Mouse (Mus musculus) Patski (cell line): Measurements from ENCODE around the gene Chit1. TPM values are rescaled to one million over a fixed set of nuclear protein-coding genes. Genes with fewer than 3 reads are reported as not detected.

ENCODE experiments used
- ATAC-seq: fragments of 100-300 bp; one replicate; pipeline ENCODE4 v1.8.0; 2021
- CTCF ChIA-PET: fragments of 350-600 bp; sonication (Branson Sonifier 250); formaldehyde crosslinking; loops from one replicate; lab custom pipeline; 2022; ENCODE audit warnings: inconsistent platforms; lab: Charles Lee
- POLR2A ChIA-PET: fragments of 350-600 bp; sonication (Branson Sonifier 250); formaldehyde crosslinking; loops from one replicate; lab custom pipeline; 2022; ENCODE audit warnings: antibody characterized with exemption, inconsistent platforms; lab: Charles Lee
- DNase-seq: peaks from one replicate; pipeline ENCODE4 v3.0.0-alpha.2; 2011; ENCODE audit warnings: low read depth, low spot score
- H3K27me3 ChIP-seq: fragments of 371-371 bp; one replicate; pipeline ENCODE4 v1.5.1; 2021
- CTCF ChIP-seq: fragments of 100-300 bp; IDR thresholded peaks from one replicate; pipeline ENCODE4 v1.5.1; 2021
- in situ Hi-C: fragments of 300-500 bp; cut with MboI; formaldehyde crosslinking; loops from 3 replicates; pipeline ENCODE4 v1.11.1; 2018; ENCODE audit warnings: low pct_unique_long_range_greater_than_20kb, mixed read lengths
- polyA plus RNA-seq: library from polyadenylated mRNA; unstranded; gene quantifications from one replicate; pipeline ENCODE4 v1.2.3, GENCODE M21; 2021

Gene Chit1
- polyA plus RNA-seq, 1 experiment from 2014 or later, result not detected

DNA sequence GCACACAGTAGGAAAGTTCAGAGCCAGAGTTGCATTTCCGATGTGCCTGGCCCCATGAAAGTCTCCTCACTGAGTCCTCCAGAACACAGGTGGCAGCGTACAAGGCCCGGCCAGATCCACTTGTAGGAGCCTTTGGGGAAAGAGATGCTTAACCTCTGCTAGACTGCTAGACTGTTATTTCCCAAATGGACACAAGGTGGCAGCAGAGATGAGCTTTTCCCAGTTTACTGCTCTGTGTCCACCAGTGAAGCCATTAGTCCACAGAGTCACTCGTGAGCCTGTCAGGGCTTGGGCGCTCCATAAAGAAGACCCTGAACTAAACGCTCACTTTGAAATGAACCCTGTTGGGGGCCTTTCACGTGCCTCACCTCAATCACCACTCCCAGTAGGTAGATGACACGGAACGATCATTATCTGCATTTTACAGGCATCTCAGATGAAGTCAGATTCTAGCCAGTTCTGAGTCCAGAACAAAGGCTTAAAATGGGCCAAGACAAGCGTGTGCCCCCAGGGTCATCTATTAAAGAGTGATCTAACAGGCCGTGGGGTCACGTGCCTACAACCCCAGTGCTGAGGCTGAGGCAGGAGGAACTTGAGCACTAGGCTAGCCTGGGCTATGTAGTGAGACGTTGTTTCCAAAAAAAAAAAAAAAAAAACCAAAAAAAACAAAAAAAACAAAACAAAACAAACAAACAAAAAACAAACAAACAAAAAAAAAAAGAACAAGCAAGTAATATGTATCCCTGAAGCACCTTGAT, 40.8 kb downstream of the Chit1 start:
- peak; percentile 60 for ATAC-seq
- POLR2A ChIA-PET, result no interaction called here
- DNase-seq, result peak; percentile 54
- peak; percentile 81 for TF ChIP-seq CTCF
- in situ Hi-C loops, result loop anchor here (5.0 to 10.0 kb wide), 3 partner anchors 53 to 170 kb away; no protein-coding TSS in a partner anchor
- CTCF ChIA-PET, result interaction anchor here (1.1 to 2.1 kb wide), 4 partner anchors 71 to 179 kb away, joined by 3 to 14 read pairs (median 5); no protein-coding TSS in a partner anchor
- no peaks in the 10 kb centered on the region for H3K27me3 ChIP-seq

- POLR2A ChIA-PET, result no interaction called here
These were observed 41.9 kb downstream of the Chit1 start for GRCm38 (mm10) chr1:134152626-134153590.

GRCm38 (mm10) chr1:134154121-134154520, 43.1 kb downstream of the Chit1 start:
- no peak for ATAC-seq

More at GRCm38 (mm10) chr1:134152626-134153590, 41.9 kb downstream of the Chit1 start:
- CTCF ChIA-PET, result interaction anchor here (1.1 to 2.1 kb wide), 2 partner anchors 141 to 178 kb away, joined by 3 to 14 read pairs; no protein-coding TSS in a partner anchor
- H3K27me3 ChIP-seq, result no peaks in the 10 kb centered on the region
- in situ Hi-C loops, result loop anchor here (5.0 to 10.0 kb wide), 3 partner anchors 52 to 169 kb away; no protein-coding TSS in a partner anchor
- TF ChIP-seq CTCF, result no peak
- DNase-seq (no peak), ATAC-seq (no peak)

GRCm38 (mm10) chr1:134154655-134155054, 43.6 kb downstream of the Chit1 start:
- TF ChIP-seq CTCF, result peak; percentile 61
- H3K27me3 ChIP-seq, result no peaks in the 10 kb centered on the region
- CTCF ChIA-PET, result interaction anchor here (1.3 to 1.5 kb wide), 3 partner anchors 8 to 90 kb away, joined by 3 to 5 read pairs (median 3); partner anchors contain the start of gene Chit1
- in situ Hi-C loops, result loop anchor here (5.0 to 10.0 kb wide), 3 partner anchors 50 to 168 kb away; no protein-coding TSS in a partner anchor
- no peak for DNase-seq
- POLR2A ChIA-PET, result no interaction called here
- no peak for ATAC-seq

More at GRCm38 (mm10) chr1:134154121-134154520, 43.1 kb downstream of the Chit1 start:
- in situ Hi-C loops, result loop anchor here (5.0 to 10.0 kb wide), 3 partner anchors 51 to 168 kb away; no protein-coding TSS in a partner anchor
- CTCF ChIA-PET, result interaction anchor here (1.3 to 1.5 kb wide), 3 partner anchors 8 to 90 kb away, joined by 3 to 5 read pairs (median 3); partner anchors contain the start of gene Chit1
- H3K27me3 ChIP-seq, result no peaks in the 10 kb centered on the region
- POLR2A ChIA-PET, result no interaction called here
- no peak for DNase-seq
- no peak for TF ChIP-seq CTCF

DNA sequence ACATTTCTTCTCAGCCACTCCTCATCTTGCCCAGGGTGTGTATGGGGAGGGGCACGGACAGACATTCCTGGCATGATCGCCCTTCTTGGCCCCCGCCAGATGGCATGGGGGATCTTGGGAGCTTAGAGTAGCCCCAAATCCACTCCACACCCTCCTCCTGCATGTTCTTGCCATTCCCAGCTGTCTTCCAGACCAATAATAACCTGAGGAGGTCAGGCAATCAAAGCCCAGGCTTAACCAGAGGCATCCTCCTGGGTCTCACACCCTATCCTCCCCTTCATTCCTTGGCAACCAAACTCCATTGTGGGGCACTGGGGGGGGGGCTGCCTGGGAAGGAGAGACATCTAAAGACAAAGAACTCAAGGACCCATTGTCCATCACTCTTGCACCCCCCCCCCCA, 49.4 kb downstream of the Chit1 start:
- DNase-seq, result no peak
- TF ChIP-seq CTCF, result no peak
- POLR2A ChIA-PET, result interaction anchor here (0.6 to 0.9 kb wide), 2 partner anchors 15 to 545 kb away, joined by 4 to 5 read pairs; no protein-coding TSS in a partner anchor
- no peaks in the 10 kb centered on the region for H3K27me3 ChIP-seq
- CTCF ChIA-PET, result interaction anchor here (1.3 kb wide), 1 partner anchor 14 kb away, joined by 3 read pairs; no protein-coding TSS in a partner anchor
- no peak for ATAC-seq
- in situ Hi-C loops, result no loop called here

DNA sequence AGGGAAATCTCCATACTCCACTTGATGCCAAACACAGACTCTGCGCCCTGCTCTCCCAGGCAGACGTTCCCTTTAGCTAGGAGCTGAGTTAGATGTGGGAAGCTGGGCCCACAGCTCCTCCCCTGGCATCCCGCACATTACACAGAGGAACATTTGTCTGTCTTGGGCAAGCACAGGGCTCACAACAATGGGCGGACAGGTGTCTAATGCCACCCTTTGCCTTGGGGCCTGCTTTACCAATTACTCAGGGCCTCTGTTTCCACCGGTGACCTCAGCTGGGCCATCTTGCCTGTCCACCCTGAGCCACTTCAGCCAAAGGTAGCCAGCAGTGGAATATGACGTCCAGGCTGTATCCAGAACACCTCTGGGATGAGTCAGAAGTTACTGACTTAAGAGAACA, 50.4 kb downstream of the Chit1 start:
- in situ Hi-C loops, result no loop called here
- POLR2A ChIA-PET, result no interaction called here
- no peak for DNase-seq
- TF ChIP-seq CTCF, result no peak
- CTCF ChIA-PET, result no interaction called here
- ATAC-seq, result no peak
- H3K27me3 ChIP-seq, result no peaks in the 10 kb centered on the region

- peak; percentile 43 for TF ChIP-seq CTCF
- no peak for ATAC-seq
- CTCF ChIA-PET, result interaction anchor here (0.6 kb wide), 1 partner anchor 75 kb away, joined by 3 read pairs; no protein-coding TSS in a partner anchor
- in situ Hi-C loops, result no loop called here
- DNase-seq, result peak; percentile 25
- POLR2A ChIA-PET, result interaction anchor here (0.7 kb wide), 1 partner anchor 33 kb away, joined by 6 read pairs; no protein-coding TSS in a partner anchor
- no peaks in the 10 kb centered on the region for H3K27me3 ChIP-seq
These were observed 51.6 kb downstream of the Chit1 start for GRCm38 (mm10) chr1:134162510-134163225.

GRCm38 (mm10) chr1:134163476-134163875, 52.4 kb downstream of the Chit1 start:
- POLR2A ChIA-PET, result no interaction called here
- CTCF ChIA-PET, result no interaction called here
- DNase-seq, result no peak
- in situ Hi-C loops, result no loop called here
- ATAC-seq, result no peak
- no peaks in the 10 kb centered on the region for H3K27me3 ChIP-seq
- no peak for TF ChIP-seq CTCF

DNA sequence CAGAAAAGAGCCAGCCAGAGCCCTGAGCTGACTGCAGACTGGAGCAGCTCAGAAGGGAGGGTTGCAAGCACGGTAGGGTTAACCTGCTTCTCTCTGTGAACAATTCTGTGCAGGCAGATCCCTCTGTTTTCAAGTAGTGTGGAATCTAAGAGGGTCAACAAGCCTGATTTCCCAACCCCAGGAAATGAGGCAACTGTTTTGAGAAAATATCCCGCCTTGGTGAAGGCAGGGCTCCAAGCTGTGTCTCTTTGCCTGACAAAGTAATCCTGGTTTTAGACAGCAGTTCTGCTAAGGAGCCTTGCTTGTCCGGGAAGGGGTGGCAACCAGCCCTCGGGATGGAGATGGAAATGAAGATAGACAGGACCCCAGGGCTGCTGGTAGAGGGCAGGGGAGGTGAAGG, 53.4 kb downstream of the Chit1 start:
- no peaks in the 10 kb centered on the region for H3K27me3 ChIP-seq
- no peak for ATAC-seq
- TF ChIP-seq CTCF, result no peak
- in situ Hi-C loops, result no loop called here
- no peak for DNase-seq
- ChIA-PET POLR2A (no interaction called here), CTCF (interaction anchor here (1.0 kb wide), 1 partner anchor 28 kb away, joined by 3 read pairs; no protein-coding TSS in a partner anchor)
